Mouse (Mus musculus) Patski (cell line): ENCODE results near the gene Pdgfa. TPM values are rescaled to one million over a fixed set of nuclear protein-coding genes. Genes with fewer than 3 reads are reported as not detected.

Experiments
- ATAC-seq: fragments of 100-300 bp; one replicate; pipeline ENCODE4 v1.8.0; 2021
- CTCF ChIA-PET: fragments of 350-600 bp; sonication (Branson Sonifier 250); formaldehyde crosslinking; loops from one replicate; lab custom pipeline; 2022; ENCODE audit warnings: inconsistent platforms; lab: Charles Lee
- POLR2A ChIA-PET: fragments of 350-600 bp; sonication (Branson Sonifier 250); formaldehyde crosslinking; loops from one replicate; lab custom pipeline; 2022; ENCODE audit warnings: antibody characterized with exemption, inconsistent platforms; lab: Charles Lee
- DNase-seq: peaks from one replicate; pipeline ENCODE4 v3.0.0-alpha.2; 2011; ENCODE audit warnings: low read depth, low spot score
- H3K27me3 ChIP-seq: fragments of 371-371 bp; one replicate; pipeline ENCODE4 v1.5.1; 2021
- CTCF ChIP-seq: fragments of 100-300 bp; IDR thresholded peaks from one replicate; pipeline ENCODE4 v1.5.1; 2021
- in situ Hi-C: fragments of 300-500 bp; cut with MboI; formaldehyde crosslinking; loops from 3 replicates; pipeline ENCODE4 v1.11.1; 2018; ENCODE audit warnings: low pct_unique_long_range_greater_than_20kb, mixed read lengths
- polyA plus RNA-seq: library from polyadenylated mRNA; unstranded; gene quantifications from one replicate; pipeline ENCODE4 v1.2.3, GENCODE M21; 2021

The Pdgfa gene
- polyA plus RNA-seq, 1 experiment from 2014 or later = 35.4 TPM

DNA sequence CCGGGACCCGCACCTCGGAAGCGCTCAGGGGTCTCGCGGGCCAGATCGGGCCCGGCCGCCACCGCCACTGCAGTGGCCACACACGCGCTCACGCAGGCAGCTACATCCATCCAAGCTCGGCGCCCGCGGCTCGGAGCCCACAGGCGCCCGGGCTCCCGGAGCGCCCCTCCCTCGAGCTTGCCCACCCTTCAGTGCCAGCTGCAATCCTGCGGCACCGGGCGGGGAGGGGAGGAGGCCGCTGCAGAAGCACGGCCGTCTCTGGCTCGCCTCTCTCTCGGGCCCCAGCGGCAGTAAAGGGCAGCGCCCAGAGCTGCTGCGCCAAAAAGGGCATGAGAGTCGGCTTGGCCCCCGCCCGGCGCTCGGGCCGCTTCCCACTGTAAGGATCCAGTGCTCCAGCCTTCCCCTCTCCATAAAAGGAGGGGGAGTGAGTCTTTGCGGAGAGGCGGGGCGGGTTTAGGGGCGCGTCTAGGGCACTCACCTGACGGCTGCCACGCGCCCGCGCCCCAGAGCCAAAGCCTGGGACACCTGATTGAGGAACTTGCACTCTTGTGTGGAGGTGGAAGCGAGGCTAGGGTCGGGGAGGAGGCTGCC, 1.4 kb downstream of the Pdgfa start:
- CTCF ChIA-PET = interaction anchor here (1.2 to 2.7 kb wide), 4 partner anchors 9 to 139 kb away, joined by 4 to 9 read pairs (median 7); no protein-coding TSS in a partner anchor
- in situ Hi-C loops = loop anchor here (10.0 kb wide), 1 partner anchor 241 kb away; the partner anchor contains the start of gene Fam20c
- TF ChIP-seq CTCF = no peak
- POLR2A ChIA-PET = interaction anchor here (0.6 to 2.3 kb wide), 12 partner anchors 10 to 139 kb away, joined by 3 to 9 read pairs (median 4); no protein-coding TSS in a partner anchor
- H3K27me3 ChIP-seq = no peaks in the 10 kb centered on the region
- DNase-seq = no peak
- peak; percentile 33 for ATAC-seq

DNA sequence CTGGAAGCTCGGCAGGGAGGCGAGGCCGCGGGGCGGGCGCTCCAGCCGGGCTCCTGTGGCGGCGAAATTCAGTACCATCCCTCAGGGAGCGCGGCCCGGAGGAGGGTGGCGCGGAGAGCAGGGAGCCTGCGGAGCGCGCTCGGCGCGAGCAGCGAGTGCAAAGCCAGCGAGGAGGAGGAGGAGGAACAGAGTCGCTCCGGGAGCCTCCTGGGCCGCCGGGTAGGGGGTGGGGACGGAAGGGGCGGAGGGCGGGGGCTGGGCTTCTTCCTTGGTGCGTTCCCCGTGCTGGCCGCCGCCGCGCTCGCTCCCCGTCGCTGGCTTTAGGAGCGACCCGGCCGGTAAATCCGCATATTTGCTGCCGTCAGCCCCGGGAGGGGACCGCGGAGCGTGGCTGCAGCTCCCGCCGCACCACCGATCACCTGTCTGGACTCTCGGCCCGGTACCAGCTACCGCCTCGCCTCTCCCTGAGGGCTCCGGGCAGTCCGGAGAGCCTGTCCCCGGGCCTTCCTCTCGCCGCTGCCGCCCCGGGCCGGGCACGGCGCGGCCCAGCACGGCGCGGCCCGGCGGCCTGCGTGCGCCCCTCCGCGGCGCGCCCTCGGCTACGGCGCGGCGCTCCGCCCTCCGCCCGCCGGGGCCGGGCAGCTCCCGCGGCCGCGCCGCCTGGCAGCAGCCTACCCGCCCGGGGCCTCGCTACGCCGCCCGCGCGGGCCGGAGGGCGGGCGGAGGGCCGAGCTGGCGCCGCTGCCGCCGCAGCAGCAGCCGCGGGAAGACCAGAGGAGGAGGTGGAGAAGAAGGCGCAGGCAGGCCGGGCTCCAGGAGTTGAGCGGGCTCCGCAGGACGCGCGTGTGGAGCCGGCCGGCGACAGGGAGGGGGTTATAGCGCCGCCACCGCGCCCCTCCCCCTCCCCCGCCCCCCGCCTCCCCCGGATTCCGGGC, 2.1 kb downstream of the Pdgfa start:
- POLR2A ChIA-PET = interaction anchor here (0.6 to 2.3 kb wide), 15 partner anchors 11 to 138 kb away, joined by 3 to 9 read pairs (median 4); no protein-coding TSS in a partner anchor
- in situ Hi-C loops = loop anchor here (10.0 kb wide), 1 partner anchor 240 kb away; the partner anchor contains the start of gene Fam20c

DNA sequence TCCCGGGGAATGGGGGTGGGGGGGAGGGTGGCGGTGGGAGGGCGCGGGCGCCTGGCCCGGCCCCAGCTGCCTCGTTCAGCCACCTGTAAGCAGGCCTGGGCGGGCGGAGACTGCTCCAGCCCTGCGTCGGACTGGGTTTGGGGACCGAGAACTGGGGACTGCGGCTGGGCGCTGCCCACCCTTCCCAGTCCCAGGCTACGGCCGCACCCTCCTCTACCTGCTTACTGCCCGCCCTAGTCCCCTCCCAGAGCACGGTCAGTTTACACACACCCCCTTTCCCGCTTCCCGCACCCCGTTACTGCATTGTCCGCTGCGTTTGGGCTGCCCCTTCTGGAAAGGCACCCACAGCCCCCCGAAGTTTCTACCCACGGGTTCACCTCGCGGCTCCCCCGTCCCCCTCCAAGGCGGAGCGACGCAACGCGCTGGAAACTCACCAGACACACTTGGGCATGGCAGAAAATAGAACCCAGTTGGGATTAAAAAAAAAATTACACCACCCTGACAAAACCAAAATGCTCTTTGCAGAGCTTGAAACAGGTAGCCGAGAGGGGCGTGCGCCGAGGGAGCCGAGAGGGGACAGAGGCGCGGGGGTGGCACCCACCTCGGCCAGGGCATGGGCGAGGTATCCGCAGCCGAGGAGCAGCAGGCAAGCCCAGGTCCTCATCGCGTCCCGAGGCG, 2.9 kb downstream of the Pdgfa start:
- TF ChIP-seq CTCF = no peak
- POLR2A ChIA-PET = interaction anchor here (0.7 to 2.3 kb wide), 10 partner anchors 14 to 132 kb away, joined by 3 to 9 read pairs (median 4); no protein-coding TSS in a partner anchor
- ATAC-seq (peak; percentile 5), DNase-seq (no peak)
- CTCF ChIA-PET = interaction anchor here (1.1 to 2.7 kb wide), 4 partner anchors 19 to 137 kb away, joined by 3 to 9 read pairs (median 6); no protein-coding TSS in a partner anchor
- in situ Hi-C loops = loop anchor here (10.0 kb wide), 1 partner anchor 239 kb away; the partner anchor contains the start of gene Fam20c
- no peaks in the 10 kb centered on the region for H3K27me3 ChIP-seq

More for the DNA sequence above, 2.1 kb downstream of the Pdgfa start:
- peak; percentile 40 for ATAC-seq
- TF ChIP-seq CTCF = no peak
- CTCF ChIA-PET = interaction anchor here (1.2 to 2.7 kb wide), 4 partner anchors 10 to 138 kb away, joined by 4 to 9 read pairs (median 7); no protein-coding TSS in a partner anchor
- no peak for DNase-seq
- H3K27me3 ChIP-seq = no peaks in the 10 kb centered on the region

DNA sequence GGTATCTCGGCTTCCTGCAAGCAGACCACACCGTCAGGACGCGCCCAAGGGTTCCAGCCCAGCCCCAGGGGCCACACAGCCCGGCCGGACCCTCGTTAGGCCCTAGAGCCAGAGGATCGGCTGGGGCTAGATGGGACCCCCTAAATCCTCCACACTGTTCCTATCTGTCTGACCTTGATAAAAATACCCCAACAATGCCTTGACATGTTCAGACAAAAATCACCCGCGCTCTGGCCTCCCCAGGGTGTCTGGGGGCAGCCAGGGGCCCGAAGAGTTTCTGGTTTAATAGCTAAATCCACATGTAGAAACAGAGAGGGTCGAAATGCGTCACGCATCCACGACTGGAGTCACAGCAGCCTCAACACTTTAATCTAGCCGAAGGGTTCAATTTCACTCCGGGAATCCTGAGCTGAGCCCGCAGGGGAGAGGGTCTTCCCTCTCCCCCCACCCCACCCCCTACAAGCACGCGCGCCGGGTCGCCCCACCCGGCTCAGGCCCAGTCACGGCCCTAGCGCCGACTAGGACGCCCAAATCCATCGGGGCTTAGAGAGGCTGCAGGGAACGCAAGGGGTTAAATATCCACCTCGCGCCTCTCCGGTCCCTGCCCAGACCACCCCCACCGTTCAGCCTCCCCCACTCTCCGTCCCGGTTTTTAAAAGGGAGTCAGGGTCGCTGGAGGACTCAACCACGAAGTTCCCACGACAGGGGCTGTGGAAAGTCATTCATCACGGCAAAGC, 3.6 kb downstream of the Pdgfa start:
- POLR2A ChIA-PET = interaction anchor here (1.3 to 2.3 kb wide), 4 partner anchors 13 to 68 kb away, joined by 4 to 9 read pairs (median 6); no protein-coding TSS in a partner anchor
- ATAC-seq (no peak), DNase-seq (no peak)
- no peaks in the 10 kb centered on the region for H3K27me3 ChIP-seq
- CTCF ChIA-PET = interaction anchor here (1.1 to 1.2 kb wide), 2 partner anchors 30 to 42 kb away, joined by 3 to 4 read pairs; no protein-coding TSS in a partner anchor
- in situ Hi-C loops = loop anchor here (10.0 kb wide), 1 partner anchor 239 kb away; the partner anchor contains the start of gene Fam20c
- TF ChIP-seq CTCF = no peak

- H3K27me3 ChIP-seq = no peaks in the 10 kb centered on the region
- ATAC-seq = no peak
- in situ Hi-C loops = loop anchor here (10.0 kb wide), 1 partner anchor 238 kb away; the partner anchor contains the start of gene Fam20c
- POLR2A ChIA-PET = interaction anchor here (1.2 to 2.3 kb wide), 3 partner anchors 36 to 69 kb away, joined by 4 to 7 read pairs (median 5); no protein-coding TSS in a partner anchor
- CTCF ChIA-PET = no interaction called here
- no peak for TF ChIP-seq CTCF
- DNase-seq = no peak
These were observed 4.4 kb downstream of the Pdgfa start for GRCm38 (mm10) chr5:138992611-138993370.

DNA sequence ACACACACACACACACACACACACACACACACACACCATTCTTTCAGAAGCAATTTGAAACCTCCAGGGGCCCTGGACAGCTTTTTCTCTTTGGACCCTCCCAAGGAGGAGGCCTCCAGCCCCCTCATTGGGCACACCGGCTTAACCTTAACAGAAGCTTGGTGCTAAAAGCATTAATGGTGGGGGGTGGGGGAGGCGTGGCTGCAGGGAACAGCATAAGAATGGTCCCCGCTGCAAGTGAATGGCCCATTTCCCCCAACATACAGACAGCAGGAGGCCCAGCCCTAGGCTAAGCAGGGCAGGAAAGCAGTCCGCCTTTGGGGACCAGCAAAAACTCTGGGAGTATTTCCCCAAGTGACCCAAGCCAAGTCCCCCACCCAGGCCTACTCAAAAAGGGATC, 5.4 kb downstream of the Pdgfa start:
- POLR2A ChIA-PET = interaction anchor here (1.2 kb wide), 1 partner anchor 44 kb away, joined by 4 read pairs; no protein-coding TSS in a partner anchor
- no peak for DNase-seq
- no peak for ATAC-seq
- H3K27me3 ChIP-seq = no peaks in the 10 kb centered on the region
- in situ Hi-C loops = loop anchor here (10.0 kb wide), 1 partner anchor 237 kb away; the partner anchor contains the start of gene Fam20c
- CTCF ChIA-PET = interaction anchor here (0.7 to 1.3 kb wide), 4 partner anchors 10 to 139 kb away, joined by 3 to 4 read pairs (median 3); no protein-coding TSS in a partner anchor
- no peak for TF ChIP-seq CTCF

DNA sequence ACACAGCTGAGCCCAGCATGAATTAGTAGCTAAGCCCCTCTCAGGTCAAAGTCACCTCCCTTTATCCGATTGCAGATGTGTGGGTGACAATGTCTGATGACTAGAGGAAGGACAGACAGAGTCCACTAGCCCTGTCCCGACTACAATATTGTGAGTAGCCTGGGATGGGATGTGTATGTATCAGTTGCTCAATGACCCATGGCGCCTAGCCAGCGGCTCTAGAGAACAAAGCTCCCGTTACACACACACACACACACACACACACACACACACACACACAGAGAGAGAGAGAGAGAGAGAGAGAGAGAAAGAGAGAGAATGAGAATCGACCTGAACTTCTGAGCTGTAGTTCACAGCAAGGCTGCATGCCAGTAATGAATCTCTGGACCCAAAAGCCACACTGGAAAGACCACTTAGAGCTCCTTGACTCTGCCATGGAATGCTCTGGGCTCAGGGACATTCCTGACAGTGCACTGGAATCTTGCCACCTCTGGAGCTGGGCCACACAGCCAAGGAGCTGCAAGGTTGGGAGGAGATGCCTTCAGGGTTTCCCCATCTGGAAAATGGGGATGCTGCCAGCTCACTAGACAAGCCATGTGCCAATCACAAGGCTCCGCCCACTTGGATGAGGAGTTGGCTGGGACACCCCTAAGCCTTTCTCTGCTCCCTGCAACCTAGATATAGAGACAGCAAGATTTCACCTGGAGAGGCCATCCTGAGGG, 6.3 kb downstream of the Pdgfa start:
- in situ Hi-C loops = loop anchor here (10.0 kb wide), 1 partner anchor 236 kb away; the partner anchor contains the start of gene Fam20c
- no peak for DNase-seq
- ChIA-PET CTCF (interaction anchor here (0.7 to 1.7 kb wide), 8 partner anchors 9 to 138 kb away, joined by 3 to 4 read pairs (median 3); no protein-coding TSS in a partner anchor), POLR2A (interaction anchor here (0.6 to 1.2 kb wide), 5 partner anchors 10 to 93 kb away, joined by 3 to 6 read pairs (median 4); no protein-coding TSS in a partner anchor)
- ATAC-seq = no peak
- no peak for TF ChIP-seq CTCF
- no peaks in the 10 kb centered on the region for H3K27me3 ChIP-seq
